Mouse (Mus musculus): ENCODE data around the gene Scfd1. TPM values are rescaled to one million over a fixed set of nuclear protein-coding genes. Genes with fewer than 3 reads are reported as not detected.

Scfd1 gene
- polyA plus RNA-seq, 2 experiments = 50.9 to 87.6 TPM

DNA sequence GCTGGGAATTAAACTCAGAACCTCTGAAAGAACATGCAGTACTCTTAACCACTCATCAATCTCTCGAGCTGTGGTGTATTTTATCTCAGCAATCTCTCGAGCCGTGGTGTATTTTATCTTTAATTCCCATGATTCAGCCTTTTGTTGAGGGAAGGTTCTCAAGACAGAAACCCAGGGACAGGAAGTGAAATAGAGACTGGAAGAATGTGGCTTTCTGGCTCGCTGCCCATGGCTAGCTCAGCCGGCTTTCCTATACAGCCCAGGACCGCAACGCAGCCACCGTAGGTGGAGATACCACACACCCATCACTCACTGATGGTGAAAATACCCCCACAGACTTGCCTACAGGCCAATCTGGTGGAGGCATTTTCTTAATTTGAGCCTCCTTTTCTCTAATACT, 22.0 kb upstream of the Scfd1 start:
- H3K9ac ChIP-seq (ENCODE audit: low read depth, low read length, severe bottlenecking) = no peak overlapping the region
- H3K4me2 ChIP-seq (replicated peaks; ENCODE audit: low read depth, low read length, severe bottlenecking) = no peak overlapping the region
- peaks cover 75% of the 10 kb centered on the region for H3K36me3 ChIP-seq (ENCODE audit: control insufficient read depth, insufficient read depth, low read length)
- DNase-seq (ENCODE audit: low spot score) = no peak
- no peaks in the 10 kb centered on the region for H3K4me1 ChIP-seq (ENCODE audit: control insufficient read depth, insufficient read depth, low read length)
- 88% methylated on average over 8 of the region's 8 CpGs for WGBS
- no peak for TF ChIP-seq POLR2A (IDR thresholded peaks at IDR 0.05; ENCODE audit: borderline replicate concordance, extremely low read depth, insufficient read depth, insufficient read length)
- no peak overlapping the region for H3K4me3 ChIP-seq (replicated peaks; ENCODE audit: low read length)
- ATAC-seq (ENCODE audit: low FRiP score, low read depth) = no peak
- H3K27me3 ChIP-seq (ENCODE audit: control insufficient read depth, insufficient read depth, low read length) = no peaks in the 10 kb centered on the region
- no peaks in the 10 kb centered on the region for H3K9me3 ChIP-seq (ENCODE audit: control insufficient read depth, low read length)
- H3K27ac ChIP-seq (replicated peaks; ENCODE audit: low read depth, low read length) = no peak overlapping the region

DNA sequence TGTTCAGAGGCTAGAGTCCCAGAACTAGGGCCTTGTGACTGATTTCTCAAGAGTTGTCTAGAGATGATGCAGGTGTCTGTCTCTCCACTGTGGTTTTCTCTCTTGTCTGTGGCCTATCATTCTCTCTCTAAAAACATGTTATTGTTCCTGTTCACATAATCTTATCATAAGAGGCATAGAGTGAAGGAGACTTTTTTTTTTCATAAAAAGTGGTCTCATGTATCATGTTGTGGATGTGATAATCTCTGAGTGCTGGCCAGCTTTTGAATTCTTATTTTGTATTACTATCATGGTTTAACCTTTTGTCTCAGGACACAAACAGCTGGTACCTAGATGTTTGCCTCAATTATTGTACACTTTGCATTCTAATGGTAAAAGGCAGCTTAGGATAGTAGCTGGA, 16.0 kb upstream of the Scfd1 start:
- peaks cover 78% of the 10 kb centered on the region for H3K36me3 ChIP-seq (ENCODE audit: control insufficient read depth, insufficient read depth, low read length)
- DNase-seq (ENCODE audit: low spot score) = no peak
- no peak for TF ChIP-seq POLR2A (IDR thresholded peaks at IDR 0.05; ENCODE audit: borderline replicate concordance, extremely low read depth, insufficient read depth, insufficient read length)
- no peak for ATAC-seq (ENCODE audit: low FRiP score, low read depth)
- H3K4me2 ChIP-seq (replicated peaks; ENCODE audit: low read depth, low read length, severe bottlenecking) = no peak overlapping the region
- no peak overlapping the region for H3K9ac ChIP-seq (ENCODE audit: low read depth, low read length, severe bottlenecking)
- no peaks in the 10 kb centered on the region for H3K9me3 ChIP-seq (ENCODE audit: control insufficient read depth, low read length)
- H3K27ac ChIP-seq (replicated peaks; ENCODE audit: low read depth, low read length) = no peak overlapping the region
- H3K4me3 ChIP-seq (replicated peaks; ENCODE audit: low read length) = no peak overlapping the region
- no peaks in the 10 kb centered on the region for H3K4me1 ChIP-seq (ENCODE audit: control insufficient read depth, insufficient read depth, low read length)
- no peaks in the 10 kb centered on the region for H3K27me3 ChIP-seq (ENCODE audit: control insufficient read depth, insufficient read depth, low read length)

DNA sequence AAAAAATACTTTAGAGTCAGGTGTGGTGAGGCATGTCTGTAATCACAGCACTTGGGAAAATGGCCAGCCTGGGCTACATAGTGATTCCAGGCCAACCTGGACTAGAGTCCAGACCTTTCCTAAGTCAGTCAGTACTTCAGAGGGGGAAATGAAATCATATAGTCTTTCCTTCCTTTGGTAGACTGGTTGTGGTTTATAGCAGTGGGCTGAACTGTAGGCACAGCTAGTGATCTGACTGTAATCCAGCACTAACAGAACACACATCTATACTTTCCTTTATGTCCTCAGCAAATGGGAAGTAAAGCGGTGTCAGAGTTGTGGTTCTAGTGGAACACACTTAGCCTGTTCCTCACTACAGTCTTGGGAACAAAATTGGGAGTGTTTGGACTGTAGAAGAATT, 14.4 kb upstream of the Scfd1 start:
- no peak overlapping the region for H3K27ac ChIP-seq (replicated peaks; ENCODE audit: low read depth, low read length)
- H3K4me2 ChIP-seq (replicated peaks; ENCODE audit: low read depth, low read length, severe bottlenecking) = no peak overlapping the region
- WGBS = 93% methylated on average over 1 of the region's 1 CpGs
- TF ChIP-seq POLR2A (IDR thresholded peaks at IDR 0.05; ENCODE audit: borderline replicate concordance, extremely low read depth, insufficient read depth, insufficient read length) = no peak
- H3K9me3 ChIP-seq (ENCODE audit: control insufficient read depth, low read length) = no peaks in the 10 kb centered on the region
- H3K36me3 ChIP-seq (ENCODE audit: control insufficient read depth, insufficient read depth, low read length) = peaks cover 78% of the 10 kb centered on the region
- H3K27me3 ChIP-seq (ENCODE audit: control insufficient read depth, insufficient read depth, low read length) = no peaks in the 10 kb centered on the region
- H3K4me1 ChIP-seq (ENCODE audit: control insufficient read depth, insufficient read depth, low read length) = no peaks in the 10 kb centered on the region
- H3K9ac ChIP-seq (ENCODE audit: low read depth, low read length, severe bottlenecking) = no peak overlapping the region
- no peak for ATAC-seq (ENCODE audit: low FRiP score, low read depth)
- H3K4me3 ChIP-seq (replicated peaks; ENCODE audit: low read length) = no peak overlapping the region
- DNase-seq (ENCODE audit: low spot score) = no peak

DNA sequence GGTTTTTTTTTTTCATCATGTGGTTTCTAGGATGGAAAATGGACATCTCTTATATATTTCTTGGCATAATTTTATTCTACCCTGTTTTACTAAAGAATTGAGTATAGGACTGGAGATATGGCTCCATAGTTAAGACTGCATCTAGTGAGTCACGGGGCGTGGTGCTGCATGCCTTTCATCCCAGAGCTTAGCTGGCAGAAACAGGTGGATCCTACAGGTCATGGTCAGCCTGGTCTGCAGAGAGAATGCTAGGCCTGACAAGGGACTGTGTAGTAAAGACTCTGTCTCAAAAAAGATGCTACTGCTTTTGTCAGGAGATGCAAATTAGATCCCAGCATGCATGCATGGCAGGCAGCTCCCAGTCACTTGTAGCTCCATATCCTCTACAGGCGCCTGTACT, 8.8 kb upstream of the Scfd1 start:
- Histone ChIP-seq H3K36me3 (ENCODE audit: control insufficient read depth, insufficient read depth, low read length) (peaks cover 70% of the 10 kb centered on the region), H3K27ac (replicated peaks; ENCODE audit: low read depth, low read length) (no peak overlapping the region), H3K4me1 (ENCODE audit: control insufficient read depth, insufficient read depth, low read length) (no peaks in the 10 kb centered on the region), H3K27me3 (ENCODE audit: control insufficient read depth, insufficient read depth, low read length) (no peaks in the 10 kb centered on the region), H3K9me3 (ENCODE audit: control insufficient read depth, low read length) (no peaks in the 10 kb centered on the region), H3K4me3 (replicated peaks; ENCODE audit: low read length) (no peak overlapping the region), H3K4me2 (replicated peaks; ENCODE audit: low read depth, low read length, severe bottlenecking) (no peak overlapping the region), H3K9ac (ENCODE audit: low read depth, low read length, severe bottlenecking) (no peak overlapping the region)
- WGBS = 95% methylated on average over 3 of the region's 3 CpGs
- no peak for ATAC-seq (ENCODE audit: low FRiP score, low read depth)
- DNase-seq (ENCODE audit: low spot score) = no peak
- TF ChIP-seq POLR2A (IDR thresholded peaks at IDR 0.05; ENCODE audit: borderline replicate concordance, extremely low read depth, insufficient read depth, insufficient read length) = no peak

DNA sequence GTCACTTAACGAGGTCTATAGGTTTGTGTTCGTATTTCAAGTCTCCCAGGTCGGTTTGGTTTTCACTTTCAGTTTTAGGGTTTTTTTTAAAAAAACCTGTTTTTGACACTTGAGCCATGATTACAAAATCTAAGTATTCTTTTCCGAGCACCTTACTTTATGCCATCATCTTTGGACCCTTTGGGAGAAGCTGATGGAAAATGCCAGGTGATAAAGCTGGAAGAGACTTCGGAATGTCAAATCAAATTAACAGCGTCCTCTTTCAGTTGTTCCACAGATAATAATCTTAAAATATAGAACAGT, 529 bp downstream of the Scfd1 start:
- peak overlapping the region; percentile 87 for H3K27ac ChIP-seq (replicated peaks; ENCODE audit: low read depth, low read length)
- H3K36me3 ChIP-seq (ENCODE audit: control insufficient read depth, insufficient read depth, low read length) = peaks cover 27% of the 10 kb centered on the region
- no peak for ATAC-seq (ENCODE audit: low FRiP score, low read depth)
- peaks cover 2% of the 10 kb centered on the region; the same call in 1 of the 2 replicates for H3K4me1 ChIP-seq (ENCODE audit: control insufficient read depth, insufficient read depth, low read length)
- H3K9ac ChIP-seq (ENCODE audit: low read depth, low read length, severe bottlenecking) = peak overlapping the region; percentile 73
- no peaks in the 10 kb centered on the region for H3K27me3 ChIP-seq (ENCODE audit: control insufficient read depth, insufficient read depth, low read length)
- H3K4me3 ChIP-seq (replicated peaks; ENCODE audit: low read length) = peak overlapping the region; percentile 52
- no peaks in the 10 kb centered on the region for H3K9me3 ChIP-seq (ENCODE audit: control insufficient read depth, low read length)
- 18% methylated on average over 6 of the region's 6 CpGs for WGBS
- DNase-seq (ENCODE audit: low spot score) = no peak
- TF ChIP-seq POLR2A (IDR thresholded peaks at IDR 0.05; ENCODE audit: borderline replicate concordance, extremely low read depth, insufficient read depth, insufficient read length) = no peak
- H3K4me2 ChIP-seq (replicated peaks; ENCODE audit: low read depth, low read length, severe bottlenecking) = peak overlapping the region; percentile 62

DNA sequence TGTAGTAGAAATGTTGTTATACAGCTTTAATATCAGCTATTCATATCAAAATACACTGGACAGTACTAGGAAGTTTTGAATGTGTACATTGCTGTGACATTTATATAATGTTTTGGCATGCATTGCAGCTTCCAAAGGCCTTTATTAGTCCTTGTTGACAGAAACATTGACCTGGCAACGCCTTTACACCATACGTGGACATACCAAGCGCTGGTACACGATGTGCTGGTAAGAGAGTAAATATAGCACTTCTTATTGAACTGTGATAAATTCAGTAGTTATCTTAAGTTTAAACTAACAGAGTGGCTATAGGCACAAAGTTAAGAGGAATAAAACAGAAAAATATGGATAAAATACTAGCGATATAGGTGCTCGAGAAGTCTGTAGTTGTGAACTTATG, 22.6 kb downstream of the Scfd1 start:
- H3K4me2 ChIP-seq (replicated peaks; ENCODE audit: low read depth, low read length, severe bottlenecking) = no peak overlapping the region
- DNase-seq (ENCODE audit: low spot score) (no peak), ATAC-seq (ENCODE audit: low FRiP score, low read depth) (no peak)
- TF ChIP-seq POLR2A (IDR thresholded peaks at IDR 0.05; ENCODE audit: borderline replicate concordance, extremely low read depth, insufficient read depth, insufficient read length) = no peak
- H3K27ac ChIP-seq (replicated peaks; ENCODE audit: low read depth, low read length) = no peak overlapping the region
- peaks cover 76% of the 10 kb centered on the region for H3K36me3 ChIP-seq (ENCODE audit: control insufficient read depth, insufficient read depth, low read length)
- 96% methylated on average over 6 of the region's 6 CpGs for WGBS
- no peaks in the 10 kb centered on the region for H3K27me3 ChIP-seq (ENCODE audit: control insufficient read depth, insufficient read depth, low read length)
- no peaks in the 10 kb centered on the region for H3K4me1 ChIP-seq (ENCODE audit: control insufficient read depth, insufficient read depth, low read length)
- H3K4me3 ChIP-seq (replicated peaks; ENCODE audit: low read length) = no peak overlapping the region
- no peaks in the 10 kb centered on the region for H3K9me3 ChIP-seq (ENCODE audit: control insufficient read depth, low read length)
- no peak overlapping the region for H3K9ac ChIP-seq (ENCODE audit: low read depth, low read length, severe bottlenecking)
